Mouse (Mus musculus): ENCODE data around the gene Tmem191c.
A peak's percentile ranks its signal among the peaks of the same experiment; 100 is the strongest.

The Tmem191c gene

DNA sequence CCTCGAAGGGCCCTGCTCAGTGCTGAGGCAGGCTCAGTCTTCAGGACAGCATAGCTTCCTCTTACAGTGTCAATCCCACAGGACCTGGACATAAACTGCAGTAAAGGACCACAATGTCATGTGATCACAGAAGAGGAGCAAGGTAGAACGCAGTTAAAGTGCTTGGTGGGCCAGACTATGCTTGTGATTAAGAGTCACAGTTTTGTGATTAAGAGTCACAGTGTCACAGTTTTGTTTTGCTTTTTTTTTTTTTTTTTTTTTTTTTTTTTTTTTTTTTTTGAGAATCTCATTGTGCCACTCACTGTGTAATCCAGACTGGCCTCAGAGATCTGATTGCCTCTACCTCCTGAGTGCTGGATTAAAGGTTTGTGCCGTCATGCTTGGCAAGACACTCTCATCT lies 9.8 kb upstream of the Tmem191c start:
- no peak for DNase-seq (ENCODE audit: low read depth, low spot score)

DNA sequence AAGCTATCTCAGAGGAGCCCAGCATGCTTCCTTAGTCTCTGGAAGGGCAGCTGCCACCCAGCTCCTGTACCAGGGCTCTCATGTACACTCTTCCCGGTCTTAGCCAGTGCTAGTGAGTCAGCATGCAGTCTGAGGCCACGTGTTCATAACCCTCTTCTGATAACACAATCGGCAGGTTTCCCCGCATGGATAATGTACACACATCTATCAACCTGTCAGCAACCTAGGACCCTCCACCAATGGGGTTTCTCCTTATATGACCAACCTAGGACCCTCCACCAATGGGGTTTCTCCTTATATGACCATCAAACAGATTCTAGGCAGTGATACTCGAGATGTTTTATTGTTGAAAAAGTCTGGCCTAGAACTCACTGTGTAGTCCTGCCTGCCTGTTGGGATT lies 7.9 kb upstream of the Tmem191c start:
- DNase-seq (ENCODE audit: low read depth, low spot score), result no peak

DNA sequence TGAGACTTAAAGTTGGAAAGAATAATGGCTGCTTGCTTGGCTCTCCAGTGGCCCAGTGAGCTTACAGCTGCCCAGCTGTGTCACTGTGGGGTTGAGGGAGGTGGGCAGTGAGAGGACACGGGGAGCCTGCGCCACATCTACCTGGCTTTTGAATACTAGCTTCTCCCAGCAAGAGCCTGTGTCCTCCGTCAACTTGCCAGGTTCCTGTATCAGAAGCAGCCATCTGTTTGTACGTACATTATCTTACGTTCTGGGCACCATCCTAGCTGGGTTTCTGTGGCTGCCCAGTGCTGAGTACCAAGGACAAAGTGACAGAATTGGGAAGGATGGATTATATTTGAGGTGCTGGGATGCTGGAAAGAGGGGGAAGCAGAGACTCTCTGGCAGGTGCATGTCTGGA lies 6.0 kb upstream of the Tmem191c start:
- DNase-seq (ENCODE audit: low read depth, low spot score), result no peak

DNA sequence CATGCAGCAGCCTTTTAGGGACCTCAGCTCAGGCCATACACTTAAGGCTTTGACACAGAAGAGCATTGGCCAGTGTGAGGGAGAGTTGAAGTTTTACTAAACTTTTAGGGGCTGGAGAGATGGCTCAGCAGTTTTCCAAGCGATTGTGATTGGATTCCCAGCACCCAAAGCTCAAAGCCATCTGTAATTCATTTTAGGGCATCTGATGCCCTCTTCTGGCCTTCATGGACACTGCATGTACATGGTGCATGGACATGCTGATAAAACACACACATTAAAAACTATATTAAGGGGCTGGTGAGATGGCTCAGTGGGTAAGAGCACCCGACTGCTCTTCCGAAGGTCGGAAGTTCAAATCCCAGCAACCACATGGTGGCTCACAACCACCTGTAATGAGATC lies 4.8 kb upstream of the Tmem191c start:
- no peak for DNase-seq (ENCODE audit: low read depth, low spot score)

DNA sequence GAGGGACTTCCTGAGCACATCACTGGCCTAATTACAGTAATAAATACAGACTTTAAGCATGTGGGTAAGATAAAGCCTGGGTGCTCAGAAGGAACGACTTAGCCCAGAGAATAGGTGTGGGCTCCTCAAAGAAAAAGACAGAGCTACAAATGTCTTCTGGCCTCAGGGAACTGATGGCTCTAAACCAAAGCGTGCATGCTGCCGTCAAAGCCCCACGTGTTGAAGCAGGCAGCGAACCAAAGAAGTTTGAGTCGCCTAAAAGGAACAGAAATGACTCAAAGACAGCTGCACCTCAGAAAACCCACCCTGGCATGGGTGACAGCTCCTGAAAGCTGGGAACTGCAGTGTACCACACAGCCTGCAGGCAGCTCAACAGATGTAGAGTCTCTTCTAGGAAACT lies 4.0 kb upstream of the Tmem191c start:
- no peak for DNase-seq (ENCODE audit: low read depth, low spot score)

DNA sequence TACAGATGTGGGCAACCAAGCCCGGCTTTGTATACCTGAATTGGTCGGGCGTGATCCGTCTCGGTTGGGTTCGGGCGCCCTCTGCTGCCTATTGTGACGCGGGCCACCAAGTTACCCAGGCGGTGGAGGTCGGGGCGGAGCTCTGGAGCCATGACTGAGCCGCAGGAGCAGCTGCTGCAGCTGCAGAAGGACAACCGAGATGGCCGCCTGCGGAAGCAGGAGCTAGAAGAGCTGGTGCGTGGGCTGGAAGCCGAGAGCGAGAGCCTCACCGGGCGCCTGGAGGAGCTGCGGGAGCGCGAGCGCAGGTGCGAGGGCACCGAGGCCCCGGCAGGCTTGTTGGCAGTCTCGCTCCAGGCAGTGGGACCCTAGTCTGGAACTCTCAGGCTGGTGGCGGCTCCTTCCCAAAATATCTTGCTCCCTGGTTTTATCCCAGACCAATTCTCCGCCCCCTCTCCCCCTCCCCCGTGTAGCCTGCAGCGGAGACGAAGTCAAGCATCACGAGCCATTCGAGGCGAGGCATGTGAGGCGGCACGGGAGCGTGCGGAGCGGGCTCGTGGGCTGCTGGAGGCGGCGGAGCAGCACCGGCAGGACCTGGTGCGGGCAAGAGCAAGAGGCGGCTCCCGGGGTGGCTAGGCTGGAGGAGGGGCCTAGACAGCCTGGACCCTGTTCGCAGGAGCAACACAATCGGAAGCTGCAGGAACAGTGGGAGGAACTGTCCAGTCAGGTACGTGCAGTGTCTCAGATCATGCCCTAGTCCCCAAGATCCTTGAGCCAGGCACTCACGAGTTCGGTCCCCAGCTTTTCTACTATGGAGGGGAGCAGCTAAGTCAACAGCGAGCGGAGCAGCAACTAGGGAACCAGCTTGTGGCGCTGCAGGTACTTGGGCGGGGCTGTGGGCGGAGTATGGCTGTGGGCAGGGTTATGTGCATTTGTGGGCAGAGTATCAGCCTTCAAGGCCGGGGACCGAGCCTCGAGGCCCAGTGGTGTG lies 581 bp downstream of the Tmem191c start:
- DNase-seq (ENCODE audit: low read depth, low spot score), result peak; percentile 71

DNA sequence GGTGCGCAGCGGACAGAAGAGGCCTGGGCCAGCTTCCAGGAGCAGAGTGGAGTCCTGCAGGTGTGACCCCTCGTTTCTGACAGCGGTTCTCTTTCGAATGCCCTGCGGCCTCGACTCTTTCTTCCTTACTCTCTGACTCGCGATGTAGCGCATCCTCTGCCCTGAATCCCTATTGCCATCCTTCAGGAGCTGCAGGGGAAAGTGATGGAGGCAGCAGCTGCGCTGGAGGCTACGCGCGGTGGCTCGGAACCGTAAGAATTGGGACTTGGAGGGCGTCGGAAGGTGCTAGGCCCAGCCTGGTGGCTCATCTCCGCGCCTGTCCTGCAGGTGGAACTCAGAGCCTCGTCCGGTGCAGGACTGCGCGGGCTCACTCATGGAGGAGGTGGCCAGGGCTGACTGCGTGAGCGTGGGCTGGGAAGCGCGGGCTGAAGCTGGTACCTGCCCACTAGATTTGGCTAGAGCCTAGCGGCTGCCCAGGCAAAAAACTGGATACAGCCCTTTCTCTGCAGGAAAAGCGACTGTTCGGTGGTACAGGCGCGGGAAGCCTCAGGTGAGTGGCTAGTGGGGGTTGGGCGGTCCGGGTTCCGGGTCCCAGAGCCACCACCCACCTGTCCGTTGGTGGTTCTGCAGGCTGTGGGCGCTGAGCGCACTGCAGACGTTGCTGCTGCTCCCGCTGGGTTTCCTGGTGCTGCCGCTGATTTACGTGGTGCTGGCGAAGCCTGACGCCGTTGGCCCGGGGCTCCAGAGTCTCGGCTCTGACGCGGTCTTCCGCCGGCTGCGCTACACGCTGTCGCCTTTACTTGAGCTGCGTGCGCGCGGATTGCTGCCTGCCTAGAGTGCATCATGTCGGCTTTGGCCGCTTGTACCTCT lies 1.7 kb downstream of the Tmem191c start:
- DNase-seq (ENCODE audit: low read depth, low spot score), result no peak

DNA sequence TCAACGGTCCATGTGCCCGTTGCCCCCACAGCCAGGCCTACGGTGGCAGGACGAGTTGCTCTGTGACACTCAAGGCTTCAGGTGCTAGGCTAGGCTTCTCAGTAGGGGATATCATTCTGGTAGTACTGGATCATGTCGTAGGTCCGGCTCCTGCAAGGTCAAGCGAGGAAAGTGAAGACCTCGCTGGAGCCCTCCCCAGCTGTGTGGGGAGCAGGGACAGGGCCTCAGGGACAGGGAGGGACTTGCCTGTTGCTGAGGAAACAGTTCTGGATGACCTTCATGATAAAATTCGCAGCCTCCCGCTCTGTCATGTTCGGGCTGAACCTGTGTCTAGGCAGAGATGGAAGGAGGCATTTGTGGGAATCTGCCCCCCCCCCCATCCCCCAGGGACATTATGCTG lies 4.6 kb downstream of the Tmem191c start:
- DNase-seq (ENCODE audit: low read depth, low spot score), result no peak

DNA sequence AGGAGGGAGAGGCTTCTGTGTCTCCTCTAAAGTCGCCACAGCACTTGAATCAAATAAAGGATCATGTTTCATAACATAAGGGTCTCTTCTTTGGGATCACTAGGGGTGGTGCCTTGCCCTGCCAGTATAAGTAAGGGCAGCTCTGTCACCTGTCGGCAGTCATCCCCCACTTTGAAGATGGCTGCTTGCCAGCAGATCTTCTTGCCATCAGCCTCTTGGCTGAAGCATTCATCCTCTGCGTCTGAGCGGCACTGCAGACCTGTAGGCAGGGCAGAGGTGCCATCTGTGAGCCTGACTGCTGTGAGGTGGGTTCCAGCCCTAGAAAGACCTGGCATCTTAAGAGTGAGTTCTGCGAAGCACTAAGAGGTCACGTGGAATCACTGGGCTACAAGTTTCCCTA lies 7.3 kb downstream of the Tmem191c start:
- no peak for DNase-seq (ENCODE audit: low read depth, low spot score)

DNA sequence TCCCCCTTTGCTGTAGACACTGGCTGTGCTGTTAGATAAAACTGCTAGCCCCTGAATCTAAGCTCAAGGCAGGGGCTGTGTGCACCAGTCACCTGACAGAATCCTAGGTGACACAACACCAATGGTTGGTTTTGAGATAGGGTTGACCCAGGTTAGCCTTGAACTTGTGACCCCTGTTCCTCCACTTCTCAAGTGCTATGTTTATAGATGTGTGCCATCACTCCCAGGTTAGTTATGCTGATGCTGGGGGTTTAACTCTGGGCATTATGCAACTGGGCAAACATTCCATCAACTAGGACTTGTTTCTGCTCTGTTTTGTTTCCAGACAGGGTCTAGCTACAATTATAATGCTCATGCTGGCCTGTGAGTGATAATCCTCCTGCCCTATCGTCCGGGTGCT lies 11.2 kb downstream of the Tmem191c start:
- DNase-seq (ENCODE audit: low read depth, low spot score), result no peak

DNA sequence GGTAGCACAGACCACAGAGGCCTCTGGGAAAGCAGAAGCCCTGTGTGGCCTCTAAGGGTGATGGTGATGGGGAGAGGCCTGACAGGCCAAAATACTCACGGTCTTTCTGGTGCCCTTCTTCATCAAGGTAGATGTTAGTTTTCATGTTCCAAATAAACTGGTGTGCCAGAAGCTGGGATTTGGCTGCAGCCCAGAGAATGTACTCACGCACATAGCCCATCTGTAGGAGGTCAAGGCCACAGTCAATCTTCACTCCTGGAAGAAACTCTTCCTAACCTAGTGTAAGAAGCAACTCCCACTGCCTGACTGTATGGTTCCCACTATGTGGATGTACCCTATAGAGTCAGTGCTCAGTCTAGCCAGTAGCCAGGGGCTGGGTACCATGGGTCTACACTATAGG lies 15.1 kb downstream of the Tmem191c start:
- DNase-seq (ENCODE audit: low read depth, low spot score), result no peak

DNA sequence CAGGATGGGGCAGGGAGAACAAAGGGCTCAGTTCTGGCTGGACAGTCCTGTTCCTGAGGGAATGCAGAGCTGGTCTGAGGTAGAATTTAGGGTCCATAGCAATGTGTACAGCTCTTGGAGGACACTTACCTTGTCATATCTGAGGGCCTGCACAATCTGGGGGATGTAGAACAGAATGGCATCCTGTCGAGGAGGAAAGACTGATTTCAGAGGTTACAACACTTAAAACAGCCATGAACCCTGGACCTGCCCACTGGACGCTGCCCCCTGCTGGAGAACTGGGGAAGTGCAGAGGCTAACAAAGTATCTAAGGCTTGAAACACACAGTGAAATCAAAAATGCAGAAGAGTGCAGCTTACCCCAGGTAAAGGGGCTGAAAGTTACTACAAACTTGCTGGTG lies 16.9 kb downstream of the Tmem191c start:
- DNase-seq (ENCODE audit: low read depth, low spot score), result peak; percentile 39

DNA sequence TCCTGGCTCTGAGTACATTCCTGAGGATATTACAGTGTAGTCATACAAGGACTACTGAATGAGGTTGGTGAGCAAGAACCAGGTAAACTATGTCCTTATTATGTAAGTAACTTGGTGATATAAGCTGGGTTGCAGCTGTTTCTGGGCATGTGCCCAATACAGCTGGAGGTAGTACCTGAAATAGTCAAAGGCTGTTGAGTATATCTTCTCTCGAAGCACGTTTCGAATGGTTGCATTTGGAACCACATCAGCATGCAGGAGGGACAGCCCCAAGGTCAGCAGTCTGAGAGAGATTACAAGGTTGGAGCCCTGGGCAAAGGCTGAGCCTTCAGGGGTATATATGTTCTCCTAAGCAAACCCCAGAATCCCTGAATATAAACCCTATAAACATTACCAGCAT lies 24.9 kb downstream of the Tmem191c start:
- no peak for DNase-seq (ENCODE audit: low read depth, low spot score)

DNA sequence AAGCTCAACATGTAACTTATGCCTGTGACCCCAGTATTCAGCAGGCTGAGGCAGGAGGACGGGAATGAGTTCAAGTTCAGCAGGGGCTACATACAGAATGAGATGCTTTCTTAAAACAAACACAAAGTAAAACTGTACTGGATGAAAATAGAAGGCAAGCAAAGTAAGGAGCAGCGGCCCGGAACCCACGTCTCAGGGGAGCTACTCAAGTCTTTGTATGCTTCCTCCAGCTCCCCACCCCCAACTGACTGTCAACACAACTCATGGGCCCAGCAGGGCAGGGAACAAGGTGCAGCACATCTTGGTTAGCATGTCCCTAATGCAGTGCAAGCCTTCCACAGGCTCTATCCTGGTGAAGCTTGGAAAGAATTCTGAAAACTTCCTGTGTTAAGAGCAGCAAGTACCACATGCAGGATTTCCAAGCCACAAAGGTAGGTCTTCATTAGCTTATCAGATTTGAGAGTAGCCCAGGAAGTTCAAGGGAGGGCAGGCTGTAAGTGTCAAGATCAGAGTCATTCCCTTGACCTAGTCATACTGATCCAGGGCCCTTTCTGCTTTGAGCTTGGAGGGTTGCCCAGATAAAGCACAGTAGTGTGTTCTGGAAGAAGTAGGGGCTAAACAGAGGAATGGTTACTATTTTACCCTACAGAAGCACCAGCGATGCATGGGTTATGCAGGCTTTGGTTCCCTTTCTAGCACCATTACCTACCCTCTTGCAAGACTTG lies 27.8 kb downstream of the Tmem191c start:
- no peak for DNase-seq (ENCODE audit: low read depth, low spot score)

DNA sequence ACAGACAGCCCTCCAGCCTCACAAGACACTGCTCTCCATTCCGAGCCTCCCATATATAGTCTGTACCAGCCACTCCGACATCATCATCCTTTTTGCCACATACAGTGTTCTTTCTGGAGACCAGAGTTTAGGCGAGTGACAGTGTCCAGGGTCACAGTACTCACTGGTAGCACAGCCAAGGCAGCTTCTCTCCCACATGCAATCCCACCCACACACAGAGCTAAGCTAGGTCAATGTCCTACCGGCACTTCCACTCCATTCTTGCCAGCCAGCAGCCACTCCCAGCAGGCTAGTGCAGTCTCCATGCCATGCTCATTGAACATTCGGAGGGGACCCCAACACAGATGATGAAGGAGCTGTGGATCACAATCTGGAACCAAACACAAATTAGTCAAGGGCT lies 31.6 kb downstream of the Tmem191c start:
- no peak for DNase-seq (ENCODE audit: low read depth, low spot score)

DNA sequence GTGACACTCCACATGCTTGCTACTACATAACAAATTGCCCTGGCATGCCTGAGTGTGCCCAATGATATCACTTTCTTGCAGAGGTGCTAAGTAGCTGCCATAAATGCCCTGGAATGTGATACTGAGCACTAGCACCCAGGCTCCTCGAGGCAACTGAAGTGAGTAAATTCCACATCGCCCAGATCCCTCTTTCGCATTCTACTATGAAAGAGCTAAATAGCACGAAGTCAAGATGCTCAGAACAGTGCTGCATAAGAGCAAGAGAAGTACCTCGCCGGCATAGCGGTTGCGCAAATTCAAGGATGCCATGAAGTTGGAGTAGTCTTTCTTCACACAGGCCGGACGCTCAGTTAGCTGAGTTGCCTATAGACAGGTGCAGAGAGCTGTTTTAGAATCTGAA lies 33.2 kb downstream of the Tmem191c start:
- no peak for DNase-seq (ENCODE audit: low read depth, low spot score)

DNA sequence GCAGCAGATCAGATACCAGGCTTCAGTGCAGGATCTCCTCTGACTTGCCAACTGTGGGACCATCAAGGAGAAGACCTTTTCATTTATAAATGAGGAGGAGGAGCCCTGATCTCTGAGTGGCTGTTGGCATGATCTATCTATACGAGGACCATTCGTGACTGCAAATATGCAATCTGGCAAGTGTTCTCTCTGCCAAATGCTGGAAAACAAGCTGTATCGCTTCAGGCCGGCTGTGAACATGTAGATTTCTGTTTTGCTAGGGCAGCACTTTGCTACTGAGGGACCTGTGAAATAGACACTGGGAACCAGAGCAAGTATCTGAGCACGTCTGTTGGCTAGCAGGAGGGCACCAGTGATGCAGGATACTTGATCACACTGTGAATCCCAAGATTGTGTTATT lies 36.7 kb downstream of the Tmem191c start:
- DNase-seq (ENCODE audit: low read depth, low spot score), result no peak

DNA sequence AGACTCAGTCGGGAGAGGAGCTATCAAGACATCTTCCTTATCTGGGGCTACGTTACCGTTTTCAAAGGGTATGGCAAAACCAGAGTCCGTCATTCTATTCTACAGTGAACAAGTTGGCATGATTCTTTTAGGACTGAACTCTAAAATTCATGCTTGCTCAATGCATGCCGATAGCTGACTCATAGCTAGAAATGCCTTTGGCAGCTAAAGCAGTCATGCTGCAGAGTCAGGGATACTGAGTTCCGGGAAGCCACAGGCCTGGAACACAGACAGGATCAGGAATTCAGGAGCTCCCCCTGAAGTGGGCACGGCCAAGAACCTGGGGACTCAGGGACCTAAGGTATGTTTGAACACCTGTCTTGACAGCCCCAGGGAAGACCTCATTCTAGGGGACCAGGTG lies 40.7 kb downstream of the Tmem191c start:
- DNase-seq (ENCODE audit: low read depth, low spot score), result no peak

DNA sequence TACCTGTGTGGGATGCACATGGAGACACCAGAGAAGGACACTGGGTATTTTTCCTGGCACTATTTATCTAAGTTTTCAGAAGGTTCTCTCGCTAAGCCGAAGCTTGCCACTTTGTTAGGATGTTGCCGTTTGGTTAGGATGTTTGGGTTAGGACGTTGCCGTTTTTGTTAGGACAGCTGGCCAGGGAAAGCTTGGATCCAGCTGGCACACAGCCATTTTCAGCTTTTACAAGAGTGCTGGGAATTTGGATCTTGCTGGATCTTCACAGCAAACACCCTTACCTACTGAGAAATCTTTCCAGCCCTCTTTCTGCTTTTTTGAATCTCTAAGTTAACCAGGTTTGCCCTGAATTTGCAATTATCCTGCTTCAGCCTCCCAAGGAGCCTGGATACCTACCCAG lies 45.6 kb downstream of the Tmem191c start:
- DNase-seq (ENCODE audit: low read depth, low spot score), result no peak

DNA sequence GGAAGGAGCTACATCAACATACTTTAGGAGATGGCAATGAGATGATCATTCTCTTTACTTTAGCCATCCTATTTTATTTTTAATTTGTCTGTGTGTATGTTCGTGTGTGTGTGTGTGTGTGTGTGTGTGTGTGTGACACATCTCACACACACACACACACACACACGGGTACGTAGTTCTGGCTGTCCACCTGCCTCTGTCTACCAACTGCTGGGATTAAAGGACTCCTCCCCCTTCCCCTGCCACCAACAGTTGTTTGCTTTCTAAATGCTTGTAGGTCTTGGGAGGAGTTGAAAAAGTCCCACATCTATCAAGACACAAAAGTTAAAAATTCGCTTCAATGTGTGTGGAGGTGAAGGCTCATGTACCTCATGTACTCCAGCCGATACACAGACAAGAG lies 48.9 kb downstream of the Tmem191c start:
- no peak for DNase-seq (ENCODE audit: low read depth, low spot score)

DNA sequence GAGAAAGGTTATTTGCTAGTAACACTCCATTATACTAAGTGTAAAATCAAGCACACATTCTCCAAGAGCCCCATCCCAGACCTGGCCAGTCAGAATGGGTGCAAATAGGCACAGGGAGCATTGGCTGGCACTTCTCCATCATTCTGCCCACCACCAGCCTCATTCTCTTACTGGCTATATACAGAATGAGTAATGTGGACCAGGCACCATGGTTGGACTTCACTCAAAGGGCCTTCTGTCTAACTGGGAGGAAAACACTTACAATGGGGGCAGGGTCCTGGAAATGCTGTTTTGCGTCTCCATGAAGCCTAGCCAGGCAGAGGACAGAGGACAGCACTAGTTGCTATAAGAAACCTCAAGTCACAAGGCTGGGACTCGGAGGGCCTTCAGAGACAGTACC lies 50.2 kb downstream of the Tmem191c start:
- no peak for DNase-seq (ENCODE audit: low read depth, low spot score)
